Mouse (Mus musculus) kidney, embryonic 16.5 days (tissue): ENCODE measurements around the gene Pccb. TPM values are rescaled to one million over a fixed set of nuclear protein-coding genes. Genes with fewer than 3 reads are reported as not detected.

Experiments
- ATAC-seq: fragments of 200-750 bp; cut with Nextera tagmentation; 2 replicates; pipeline ENCODE4 v1.8.0; 2017; ENCODE audit warnings: moderate TSS enrichment; ENCODE audit not compliant: low FRiP score, low TSS enrichment
- H3K27ac ChIP-seq: fragments of 300-500 bp; sonication (generic); 2 replicates; pipeline ENCODE4 v1.5.1; 2014; ENCODE audit warnings: low read length
- H3K27me3 ChIP-seq: fragments of 300-500 bp; sonication (generic); 2 replicates; pipeline ENCODE4 v1.6.1; 2014; ENCODE audit warnings: low read length, control low read depth, mixed read lengths; ENCODE audit not compliant: insufficient read depth
- H3K36me3 ChIP-seq: fragments of 300-500 bp; sonication (generic); 2 replicates; pipeline ENCODE4 v1.6.1; 2014; ENCODE audit warnings: low read length, control low read depth, mixed read lengths; ENCODE audit not compliant: insufficient read depth
- H3K4me1 ChIP-seq: fragments of 300-500 bp; sonication (generic); 2 replicates; pipeline ENCODE4 v1.6.1; 2014; ENCODE audit warnings: low read length, control low read depth, mixed read lengths; ENCODE audit not compliant: insufficient read depth
- H3K4me2 ChIP-seq: fragments of 300-500 bp; sonication (generic); replicated peaks from 2 replicates; pipeline ENCODE4 v1.6.1; 2014; ENCODE audit warnings: low read depth, low read length
- H3K4me3 ChIP-seq: fragments of 300-500 bp; sonication (generic); 2 replicates; pipeline ENCODE4 v1.5.1; 2014; ENCODE audit warnings: mild to moderate bottlenecking, low read length
- H3K9ac ChIP-seq: fragments of 300-500 bp; sonication (generic); replicated peaks from 2 replicates; pipeline ENCODE4 v1.6.1; 2014; ENCODE audit warnings: low read length
- H3K9me3 ChIP-seq: fragments of 300-500 bp; sonication (generic); 2 replicates; pipeline ENCODE4 v1.6.1; 2016; ENCODE audit warnings: low read length, control low read depth
- WGBS: fragments of 180-500 bp; shearing (Covaris S2); extraction: QIAGEN DNeasy Blood & Tissue Kit; methylation state at CpG from one replicate; pipeline ENCODE4 v1.1.7; 2014; 5-methylcytosine and 5-hydroxymethylcytosine counted together
- polyA plus RNA-seq: library from polyadenylated mRNA; unstranded; fragments of >200 nt; fragmentation: Nextera tagmentation; extraction: Ambion mirVana; gene quantifications from 2 replicates; pipeline ENCODE4 v1.2.1, GENCODE M21; 2015

Pccb gene
- polyA plus RNA-seq = 29.9 and 30.0 TPM in 2 replicates

GRCm38 (mm10) chr9:101034448-101035098, at the start of gene Pccb:
Gene Pccb (minus strand): TSS chr9:101034898.
- H3K4me1 ChIP-seq = peaks cover 30% of the 10 kb centered on the region
- H3K4me3 ChIP-seq = peak within 1 kb of the TSS; percentile 63
- H3K27ac ChIP-seq = peak within 1 kb of the TSS; percentile 96
- 0 out of 2 replicates have a peak, but pooled peaks cover 2% of the 10 kb centered on the region for H3K36me3 ChIP-seq
- peak within 1 kb of the TSS; percentile 79 for H3K9ac ChIP-seq
- no peaks in the 10 kb centered on the region for H3K9me3 ChIP-seq
- H3K4me2 ChIP-seq = peak within 1 kb of the TSS; percentile 58
- peak; percentile 98 for ATAC-seq
- H3K27me3 ChIP-seq = no peaks in the 10 kb centered on the region
- WGBS = under 1% methylated on average over 60 of the region's 61 CpGs

GRCm38 (mm10) chr9:101083728-101084127, 49.0 kb upstream of the Pccb start:
- H3K36me3 ChIP-seq = 0 out of 2 replicates have a peak, but pooled peaks cover 5% of the 10 kb centered on the region
- ATAC-seq = no peak
- H3K9ac ChIP-seq = no peak overlapping the region
- H3K9me3 ChIP-seq = no peaks in the 10 kb centered on the region
- H3K27me3 ChIP-seq = no peaks in the 10 kb centered on the region
- no peak overlapping the region for H3K27ac ChIP-seq
- WGBS = 87% methylated on average over 3 of the region's 3 CpGs
- H3K4me2 ChIP-seq = no peak overlapping the region
- H3K4me3 ChIP-seq = no peak overlapping the region
- H3K4me1 ChIP-seq = peaks cover 21% of the 10 kb centered on the region

- WGBS = 65% methylated on average over 3 of the region's 3 CpGs
- no peaks in the 10 kb centered on the region for H3K9me3 ChIP-seq
- ATAC-seq = no peak
- H3K27me3 ChIP-seq = no peaks in the 10 kb centered on the region
- H3K4me2 ChIP-seq = no peak overlapping the region
- no peak overlapping the region for H3K27ac ChIP-seq
- peaks cover 31% of the 10 kb centered on the region for H3K4me1 ChIP-seq
- H3K9ac ChIP-seq = no peak overlapping the region
- no peak overlapping the region for H3K4me3 ChIP-seq
- 0 out of 2 replicates have a peak, but pooled peaks cover 5% of the 10 kb centered on the region for H3K36me3 ChIP-seq
Measured at GRCm38 (mm10) chr9:101080046-101080685, 45.5 kb upstream of the Pccb start.

- 72% methylated on average over 4 of the region's 4 CpGs for WGBS
- peak overlapping the region; percentile 10; the same call in 1 of the 2 replicates for H3K9ac ChIP-seq
- no peak for ATAC-seq
Measured at GRCm38 (mm10) chr9:101078579-101078978, 43.9 kb upstream of the Pccb start.

GRCm38 (mm10) chr9:101077486-101077885, 42.8 kb upstream of the Pccb start:
- Histone ChIP-seq H3K27ac (no peak overlapping the region), H3K9me3 (no peaks in the 10 kb centered on the region), H3K4me1 (peaks cover 31% of the 10 kb centered on the region), H3K9ac (peak overlapping the region; percentile 99), H3K4me3 (peak overlapping the region; percentile 95), H3K4me2 (peak overlapping the region; percentile 83), H3K36me3 (0 out of 2 replicates have a peak, but pooled peaks cover 5% of the 10 kb centered on the region), H3K27me3 (no peaks in the 10 kb centered on the region)
- ATAC-seq = no peak

More at GRCm38 (mm10) chr9:101078579-101078978, 43.9 kb upstream of the Pccb start:
- Histone ChIP-seq H3K4me3 (peak overlapping the region; percentile 26), H3K27ac (peak overlapping the region; percentile 24; the same call in 1 of the 2 replicates), H3K4me1 (peaks cover 31% of the 10 kb centered on the region), H3K9me3 (no peaks in the 10 kb centered on the region), H3K27me3 (no peaks in the 10 kb centered on the region), H3K4me2 (peak overlapping the region; percentile 47), H3K36me3 (0 out of 2 replicates have a peak, but pooled peaks cover 5% of the 10 kb centered on the region)

- no peak for ATAC-seq
- peak overlapping the region; percentile 34; the same call in 1 of the 2 replicates for H3K27ac ChIP-seq
- WGBS = under 1% methylated on average over 18 of the region's 18 CpGs
Measured at GRCm38 (mm10) chr9:101076095-101076875, 41.6 kb upstream of the Pccb start.

GRCm38 (mm10) chr9:101075694-101076093, 41.0 kb upstream of the Pccb start:
- Histone ChIP-seq H3K36me3 (no peaks in the 10 kb centered on the region), H3K9ac (peak overlapping the region; percentile 99), H3K27ac (peak overlapping the region; percentile 34; the same call in 1 of the 2 replicates), H3K4me2 (peak overlapping the region; percentile 83), H3K9me3 (no peaks in the 10 kb centered on the region), H3K27me3 (no peaks in the 10 kb centered on the region), H3K4me1 (peaks cover 26% of the 10 kb centered on the region), H3K4me3 (peak overlapping the region; percentile 95)
- ATAC-seq = no peak
- 1% methylated on average over 8 of the region's 8 CpGs for WGBS

More at GRCm38 (mm10) chr9:101076095-101076875, 41.6 kb upstream of the Pccb start:
- peak overlapping the region; percentile 99 for H3K9ac ChIP-seq
- no peaks in the 10 kb centered on the region for H3K27me3 ChIP-seq
- no peaks in the 10 kb centered on the region for H3K9me3 ChIP-seq
- H3K4me1 ChIP-seq = peaks cover 31% of the 10 kb centered on the region
- peak overlapping the region; percentile 95 for H3K4me3 ChIP-seq
- H3K36me3 ChIP-seq = 0 out of 2 replicates have a peak, but pooled peaks cover 2% of the 10 kb centered on the region
- H3K4me2 ChIP-seq = peak overlapping the region; percentile 83

- H3K4me2 ChIP-seq = peak overlapping the region; percentile 83
- H3K27me3 ChIP-seq = no peaks in the 10 kb centered on the region
- peak overlapping the region; percentile 100 for H3K27ac ChIP-seq
- peak overlapping the region; percentile 95 for H3K4me3 ChIP-seq
- peak overlapping the region; percentile 99 for H3K9ac ChIP-seq
- under 1% methylated on average over 25 of the region's 25 CpGs for WGBS
- H3K36me3 ChIP-seq = no peaks in the 10 kb centered on the region
- peaks cover 23% of the 10 kb centered on the region for H3K4me1 ChIP-seq
- H3K9me3 ChIP-seq = no peaks in the 10 kb centered on the region
- ATAC-seq = no peak
Measured at GRCm38 (mm10) chr9:101075091-101075581, 40.4 kb upstream of the Pccb start.

GRCm38 (mm10) chr9:101074332-101075021, 39.8 kb upstream of the Pccb start:
- H3K9ac ChIP-seq = peak overlapping the region; percentile 99
- peak overlapping the region; percentile 100 for H3K27ac ChIP-seq
- no peaks in the 10 kb centered on the region for H3K36me3 ChIP-seq
- H3K4me1 ChIP-seq = peaks cover 16% of the 10 kb centered on the region
- no peaks in the 10 kb centered on the region for H3K9me3 ChIP-seq
- H3K4me2 ChIP-seq = peak overlapping the region; percentile 83
- WGBS = under 1% methylated on average over 57 of the region's 100 CpGs
- no peaks in the 10 kb centered on the region for H3K27me3 ChIP-seq
- H3K4me3 ChIP-seq = peak overlapping the region; percentile 95
- peak; percentile 79 for ATAC-seq
